Mouse (Mus musculus) thymus, adult 2 months (tissue): ENCODE measurements around the gene Panx2.

Experiments
- CTCF ChIP-seq: fragments of 200-500 bp; IDR thresholded peaks from 2 replicates; pipeline ENCODE4 v1.5.1; 2012; ENCODE audit warnings: mild to moderate bottlenecking, control low read depth, low read length, moderate library complexity, borderline replicate concordance; ENCODE audit not compliant: control insufficient read depth, poor library complexity, insufficient read depth; ENCODE audit errors: extremely low read depth
- POLR2A ChIP-seq: fragments of 200-500 bp; IDR thresholded peaks from 2 replicates; pipeline ENCODE4 v1.6.1; 2012; ENCODE audit warnings: mild to moderate bottlenecking, low read length, control low read depth, moderate library complexity; ENCODE audit not compliant: control insufficient read depth, poor library complexity, insufficient read depth; ENCODE audit errors: extremely low read depth

- no peak for TF ChIP-seq CTCF
- no peak for TF ChIP-seq POLR2A
Measured at GRCm38 (mm10) chr15:89100823-89101222, 41.3 kb downstream of the Panx2 start.
